Mouse (Mus musculus) MEL (cell line): ENCODE results near the gene Slc41a2.

Experiments used
- CHD2 ChIP-seq: IDR thresholded peaks from 2 replicates; pipeline ENCODE4 v1.6.1; 2011; ENCODE audit warnings: low read length, improper control_type of control experiment
- CTCF ChIP-seq, 3 experiments: IDR thresholded peaks in 2 of 3; conservative IDR thresholded peaks in 1 of 3; 2 replicates each; pipeline ENCODE4 v1.5.1; 2011 to 2012; ENCODE audit warnings: low read length in 3 of 3, low read depth in 2 of 3, mild to moderate bottlenecking in 2 of 3, improper control_type of control experiment in 1 of 3, inconsistent platforms in 1 of 3, mixed read lengths in 1 of 3, moderate library complexity in 1 of 3; ENCODE audit not compliant: control insufficient read depth in 1 of 3, insufficient read depth in 1 of 3, poor library complexity in 1 of 3, severe bottlenecking in 1 of 3
- EP300 ChIP-seq, 2 experiments: IDR thresholded peaks; 2 replicates each; pipeline ENCODE4 v1.6.1; 2011; ENCODE audit warnings: improper control_type of control experiment in 2 of 2, low read length in 2 of 2, low read depth in 1 of 2, mild to moderate bottlenecking in 1 of 2
- JUND ChIP-seq: IDR thresholded peaks from 2 replicates; pipeline ENCODE4 v1.6.1; 2011; ENCODE audit warnings: low read depth, mild to moderate bottlenecking, improper control_type of control experiment, low read length
- MAFK ChIP-seq: IDR thresholded peaks from 2 replicates; pipeline ENCODE4 v1.6.1; 2011; ENCODE audit warnings: low read depth, mild to moderate bottlenecking, low read length, improper control_type of control experiment, borderline replicate concordance
- POLR2A ChIP-seq, 2 experiments: IDR thresholded peaks; 2 replicates each; pipeline ENCODE4 v1.6.1; 2011 to 2012; ENCODE audit warnings: low read length in 2 of 2, mild to moderate bottlenecking in 2 of 2, control low read depth in 1 of 2, improper control_type of control experiment in 1 of 2, low read depth in 1 of 2, moderate library complexity in 1 of 2; ENCODE audit not compliant: control insufficient read depth in 1 of 2, insufficient read depth in 1 of 2, poor library complexity in 1 of 2
- POLR2AphosphoS5 ChIP-seq: IDR thresholded peaks from 2 replicates; pipeline ENCODE4 v1.6.1; 2012; ENCODE audit warnings: low read depth, borderline replicate concordance, mild to moderate bottlenecking, inconsistent platforms, low read length, moderate library complexity, mixed read lengths
- SIN3A ChIP-seq: IDR thresholded peaks from 2 replicates; pipeline ENCODE4 v1.6.1; 2012; ENCODE audit warnings: low read length, improper control_type of control experiment, inconsistent platforms
- SMC3 ChIP-seq: IDR thresholded peaks from 2 replicates; pipeline ENCODE4 v1.6.1; 2011; ENCODE audit warnings: low read depth, low read length, improper control_type of control experiment
- TAL1 ChIP-seq: IDR thresholded peaks from 2 replicates; pipeline ENCODE4 v1.6.1; 2012; ENCODE audit warnings: mild to moderate bottlenecking, inconsistent platforms, low read length, moderate library complexity, mixed read lengths
- ZNF384 ChIP-seq: IDR thresholded peaks from 2 replicates; pipeline ENCODE4 v1.6.1; 2012; ENCODE audit warnings: low read depth, mild to moderate bottlenecking, inconsistent platforms, low read length, improper control_type of control experiment

GRCm38 (mm10) chr10:83210968-83211583, 126.6 kb downstream of the Slc41a2 start:
- TF ChIP-seq CTCF (IDR thresholded peaks at IDR 0.05 in 2 of 3, conservative IDR thresholded peaks at IDR 0.05 in 1 of 3; ENCODE audit: control insufficient read depth in 1 of 3, insufficient read depth in 1 of 3, low read depth in 2 of 3, low read length in 3 of 3, poor library complexity in 1 of 3, severe bottlenecking in 1 of 3): no peak
- TF ChIP-seq MAFK: no peak
- TF ChIP-seq JUND: no peak
- TF ChIP-seq POLR2A (IDR thresholded peaks at IDR 0.05; ENCODE audit: control insufficient read depth in 1 of 2, insufficient read depth in 1 of 2, low read depth in 1 of 2, low read length in 2 of 2, poor library complexity in 1 of 2): no peak
- TF ChIP-seq TAL1: no peak
- TF ChIP-seq POLR2AphosphoS5: no peak
- TF ChIP-seq SMC3: no peak
- no peak for TF ChIP-seq CHD2
- no peak for TF ChIP-seq EP300 (IDR thresholded peaks at IDR 0.05; ENCODE audit: low read depth in 1 of 2, low read length in 2 of 2)
- TF ChIP-seq SIN3A: no peak
- no peak for TF ChIP-seq ZNF384
